Mouse (Mus musculus): ENCODE results near the gene Itga2. TPM values are rescaled to one million over a fixed set of nuclear protein-coding genes. Genes with fewer than 3 reads are reported as not detected.

Itga2 gene
- polyA plus RNA-seq, 1 experiment, result 0.47 TPM

DNA sequence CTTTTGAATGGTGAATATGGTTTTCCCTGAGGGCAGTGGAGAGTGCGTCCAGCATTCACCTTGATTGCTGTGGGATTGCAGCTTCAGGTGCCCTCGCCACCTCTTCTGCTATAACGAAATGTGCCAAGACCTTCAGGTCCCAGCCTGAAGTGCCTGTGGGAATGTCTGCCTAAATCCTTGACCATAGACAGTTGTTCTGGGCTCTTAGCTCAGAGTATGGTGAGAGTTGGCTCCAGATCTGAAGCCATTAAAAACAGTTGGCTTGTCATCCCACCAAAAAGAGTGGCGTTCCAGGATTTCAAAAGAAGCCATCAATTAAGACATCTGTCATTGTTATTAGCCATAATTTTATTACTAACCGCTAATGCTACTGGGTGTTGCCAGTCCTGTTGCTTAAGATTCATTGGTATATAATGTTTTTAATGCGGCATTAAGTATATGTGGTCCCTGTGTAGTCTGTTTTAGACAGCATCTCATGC lies 106.5 kb downstream of the Itga2 start:
- Histone ChIP-seq H3K27me3 (ENCODE audit: control insufficient read depth, insufficient read depth, low read length) (no peaks in the 10 kb centered on the region), H3K4me3 (ENCODE audit: control insufficient read depth, low read depth, low read length) (no peak overlapping the region), H3K4me1 (ENCODE audit: control insufficient read depth, insufficient read depth, low read length) (no peaks in the 10 kb centered on the region), H3K36me3 (ENCODE audit: control insufficient read depth, insufficient read depth, low read length) (peaks cover 6% of the 10 kb centered on the region), H3K27ac (ENCODE audit: control insufficient read depth, insufficient read depth, low read depth, low read length) (no peak overlapping the region)
- TF ChIP-seq CTCF (IDR thresholded peaks at IDR 0.05; ENCODE audit: control insufficient read depth, insufficient read depth, insufficient replicate concordance, low read depth, low read length) (no peak), POLR2A (IDR thresholded peaks at IDR 0.05; ENCODE audit: control insufficient read depth, low read depth, low read length) (no peak)

- TF ChIP-seq CTCF (IDR thresholded peaks at IDR 0.05; ENCODE audit: control insufficient read depth, insufficient read depth, insufficient replicate concordance, low read depth, low read length), result no peak
- no peak for TF ChIP-seq POLR2A (IDR thresholded peaks at IDR 0.05; ENCODE audit: control insufficient read depth, low read depth, low read length)
- peaks cover 3% of the 10 kb centered on the region; the same call in 1 of the 2 replicates for H3K4me1 ChIP-seq (ENCODE audit: control insufficient read depth, insufficient read depth, low read length)
- no peak overlapping the region for H3K4me3 ChIP-seq (ENCODE audit: control insufficient read depth, low read depth, low read length)
- no peaks in the 10 kb centered on the region for H3K27me3 ChIP-seq (ENCODE audit: control insufficient read depth, insufficient read depth, low read length)
- no peak overlapping the region for H3K27ac ChIP-seq (ENCODE audit: control insufficient read depth, insufficient read depth, low read depth, low read length)
- H3K36me3 ChIP-seq (ENCODE audit: control insufficient read depth, insufficient read depth, low read length), result peaks cover 3% of the 10 kb centered on the region
These were observed 109.0 kb downstream of the Itga2 start for GRCm38 (mm10) chr13:114822871-114823270.

- Histone ChIP-seq H3K27me3 (ENCODE audit: control insufficient read depth, insufficient read depth, low read length) (no peaks in the 10 kb centered on the region), H3K4me3 (ENCODE audit: control insufficient read depth, low read depth, low read length) (peak overlapping the region; percentile 94), H3K27ac (ENCODE audit: control insufficient read depth, insufficient read depth, low read depth, low read length) (peak overlapping the region; percentile 59), H3K36me3 (ENCODE audit: control insufficient read depth, insufficient read depth, low read length) (0 out of 2 replicates have a peak, but pooled peaks cover 1% of the 10 kb centered on the region), H3K4me1 (ENCODE audit: control insufficient read depth, insufficient read depth, low read length) (peaks cover 3% of the 10 kb centered on the region; the same call in 1 of the 2 replicates)
- TF ChIP-seq POLR2A (IDR thresholded peaks at IDR 0.05; ENCODE audit: control insufficient read depth, low read depth, low read length) (no peak), CTCF (IDR thresholded peaks at IDR 0.05; ENCODE audit: control insufficient read depth, insufficient read depth, insufficient replicate concordance, low read depth, low read length) (no peak)
These were observed 113.4 kb downstream of the Itga2 start for GRCm38 (mm10) chr13:114818513-114818912.

DNA sequence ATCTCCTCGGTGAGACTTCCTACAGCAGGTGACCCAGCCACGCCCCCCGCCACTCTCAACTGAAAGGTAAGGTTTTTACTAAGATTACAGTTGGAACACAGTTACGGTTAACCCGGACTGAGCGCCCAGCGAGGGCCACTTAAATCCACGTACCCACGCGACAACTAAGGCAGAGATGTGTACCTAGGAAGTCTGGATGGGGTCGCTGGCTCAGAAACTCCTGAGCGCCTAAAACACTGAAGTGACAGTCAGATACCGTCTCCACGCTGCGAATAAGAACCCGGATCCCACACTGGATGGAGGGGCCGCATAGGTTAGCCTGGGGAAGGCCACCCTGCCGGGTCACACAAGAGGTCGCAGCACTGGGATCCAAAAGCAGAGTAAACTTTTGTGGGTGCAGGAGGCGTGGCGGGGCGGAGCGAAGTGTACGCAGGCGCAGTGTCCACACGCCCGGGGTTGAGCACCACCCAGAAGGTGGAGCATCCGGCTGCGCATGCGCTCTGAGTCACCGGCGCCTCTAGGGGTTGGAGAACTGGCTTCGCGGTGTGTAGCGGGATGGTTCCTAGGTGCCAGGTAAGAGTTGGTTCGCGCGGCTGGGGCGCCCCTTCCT lies 114.0 kb downstream of the Itga2 start, which contains the start of gene Mocs2:
Gene Mocs2, plus strand, starts transcription at position 486 of the 610 bp plus-strand sequence.
- TF ChIP-seq CTCF (IDR thresholded peaks at IDR 0.05; ENCODE audit: control insufficient read depth, insufficient read depth, insufficient replicate concordance, low read depth, low read length) (no peak), POLR2A (IDR thresholded peaks at IDR 0.05; ENCODE audit: control insufficient read depth, low read depth, low read length) (peak; percentile 61)
- H3K27me3 ChIP-seq (ENCODE audit: control insufficient read depth, insufficient read depth, low read length), result no peaks in the 10 kb centered on the region
- peak within 1 kb of the TSS; percentile 94 for H3K4me3 ChIP-seq (ENCODE audit: control insufficient read depth, low read depth, low read length)
- H3K36me3 ChIP-seq (ENCODE audit: control insufficient read depth, insufficient read depth, low read length), result 0 out of 2 replicates have a peak, but pooled peaks cover 1% of the 10 kb centered on the region
- H3K27ac ChIP-seq (ENCODE audit: control insufficient read depth, insufficient read depth, low read depth, low read length), result peak within 1 kb of the TSS; percentile 59
- peaks cover 3% of the 10 kb centered on the region; the same call in 1 of the 2 replicates for H3K4me1 ChIP-seq (ENCODE audit: control insufficient read depth, insufficient read depth, low read length)

GRCm38 (mm10) chr13:114809624-114810210 lies 122.2 kb downstream of the Itga2 start:
- TF ChIP-seq CTCF (IDR thresholded peaks at IDR 0.05; ENCODE audit: control insufficient read depth, insufficient read depth, insufficient replicate concordance, low read depth, low read length) (no peak), POLR2A (IDR thresholded peaks at IDR 0.05; ENCODE audit: control insufficient read depth, low read depth, low read length) (no peak)
- H3K4me3 ChIP-seq (ENCODE audit: control insufficient read depth, low read depth, low read length), result no peak overlapping the region
- no peaks in the 10 kb centered on the region for H3K36me3 ChIP-seq (ENCODE audit: control insufficient read depth, insufficient read depth, low read length)

DNA sequence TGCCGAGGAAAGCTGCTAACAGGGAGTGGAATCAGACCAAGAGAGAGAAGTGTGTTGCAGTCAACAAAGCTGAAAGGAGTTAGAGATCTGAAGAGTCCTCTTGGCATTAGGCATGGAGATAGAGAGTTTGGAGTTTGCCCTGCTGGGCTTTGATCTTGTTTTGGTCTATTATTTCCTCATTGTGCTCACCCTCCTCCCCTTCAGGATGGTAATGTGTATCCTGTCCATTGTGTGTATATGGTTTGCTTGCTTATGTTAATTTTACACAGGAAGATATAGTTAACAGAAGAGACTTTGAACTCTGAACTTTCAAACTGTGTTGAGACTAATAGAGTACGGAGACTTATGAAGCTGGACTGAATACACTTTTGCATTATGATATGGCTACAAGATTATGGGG lies 128.9 kb downstream of the Itga2 start:
- Histone ChIP-seq H3K36me3 (ENCODE audit: control insufficient read depth, insufficient read depth, low read length) (no peaks in the 10 kb centered on the region), H3K27me3 (ENCODE audit: control insufficient read depth, insufficient read depth, low read length) (no peaks in the 10 kb centered on the region), H3K4me3 (ENCODE audit: control insufficient read depth, low read depth, low read length) (no peak overlapping the region), H3K27ac (ENCODE audit: control insufficient read depth, insufficient read depth, low read depth, low read length) (no peak overlapping the region), H3K4me1 (ENCODE audit: control insufficient read depth, insufficient read depth, low read length) (no peaks in the 10 kb centered on the region)
- TF ChIP-seq CTCF (IDR thresholded peaks at IDR 0.05; ENCODE audit: control insufficient read depth, insufficient read depth, insufficient replicate concordance, low read depth, low read length) (no peak), POLR2A (IDR thresholded peaks at IDR 0.05; ENCODE audit: control insufficient read depth, low read depth, low read length) (no peak)

More at GRCm38 (mm10) chr13:114809624-114810210, 122.2 kb downstream of the Itga2 start:
- Histone ChIP-seq H3K27me3 (ENCODE audit: control insufficient read depth, insufficient read depth, low read length) (no peaks in the 10 kb centered on the region), H3K4me1 (ENCODE audit: control insufficient read depth, insufficient read depth, low read length) (no peaks in the 10 kb centered on the region), H3K27ac (ENCODE audit: control insufficient read depth, insufficient read depth, low read depth, low read length) (no peak overlapping the region)

DNA sequence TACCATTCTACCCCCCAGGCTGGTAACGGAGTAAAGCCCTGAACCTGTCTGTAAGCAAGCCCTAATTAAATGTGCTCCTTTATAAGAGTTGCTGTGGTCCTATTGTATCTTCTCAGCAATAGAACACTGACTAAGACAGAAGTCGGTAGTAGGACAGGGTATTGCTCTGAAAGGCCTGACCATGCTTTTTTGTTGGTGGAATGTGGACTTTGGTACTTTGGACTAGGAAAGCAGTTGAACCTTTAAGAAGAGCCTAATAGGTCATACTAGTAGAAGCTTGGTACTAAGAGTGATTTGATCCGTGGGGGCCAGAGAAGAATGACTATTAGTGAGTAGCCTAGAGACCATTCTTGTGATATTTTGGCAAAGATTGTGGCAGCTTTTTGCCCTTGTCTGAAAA lies 130.0 kb downstream of the Itga2 start:
- TF ChIP-seq POLR2A (IDR thresholded peaks at IDR 0.05; ENCODE audit: control insufficient read depth, low read depth, low read length), result no peak
- no peak for TF ChIP-seq CTCF (IDR thresholded peaks at IDR 0.05; ENCODE audit: control insufficient read depth, insufficient read depth, insufficient replicate concordance, low read depth, low read length)

More for the DNA sequence above, 130.0 kb downstream of the Itga2 start:
- Histone ChIP-seq H3K4me3 (ENCODE audit: control insufficient read depth, low read depth, low read length) (no peak overlapping the region), H3K27ac (ENCODE audit: control insufficient read depth, insufficient read depth, low read depth, low read length) (no peak overlapping the region), H3K27me3 (ENCODE audit: control insufficient read depth, insufficient read depth, low read length) (no peaks in the 10 kb centered on the region), H3K36me3 (ENCODE audit: control insufficient read depth, insufficient read depth, low read length) (no peaks in the 10 kb centered on the region), H3K4me1 (ENCODE audit: control insufficient read depth, insufficient read depth, low read length) (no peaks in the 10 kb centered on the region)
